8 mouse cellular contexts compared by ENCODE assay signal in genomic region chr3:37897392-37897791, GRCm38 (mm10).
DNase-seq lines count a peak whose midpoint lies in the region; ATAC-seq and TF ChIP-seq lines count a peak whose summit lies in the region.

No protein-coding gene starts in this region.

- H3K27ac ChIP-seq in heart, embryonic 16.5 days (ENCODE audit: low read length): peak overlapping the region; percentile 87
- H3K27ac ChIP-seq in neural tube, embryonic 11.5 days (ENCODE audit: low read depth, low read length): no peak overlapping the region
- peak overlapping the region; percentile 85 for H3K27ac ChIP-seq in limb, embryonic 10.5 days
- H3K27ac ChIP-seq in stomach, postnatal 0 days (replicated peaks): no peak overlapping the region

- no peak overlapping the region for H3K9ac ChIP-seq in heart, embryonic 16.5 days (ENCODE audit: low read length)
- no peak overlapping the region for H3K9ac ChIP-seq in neural tube, embryonic 11.5 days (ENCODE audit: low read length)
- no peak overlapping the region for H3K9ac ChIP-seq in stomach, postnatal 0 days (ENCODE audit: low read length)

- 39% methylated on average over 3 of the region's 3 CpGs for WGBS in heart, embryonic 16.5 days
- WGBS in neural tube, embryonic 11.5 days: 42% methylated on average over 3 of the region's 3 CpGs
- WGBS in limb, embryonic 10.5 days: 35% methylated on average over 3 of the region's 3 CpGs
- WGBS in stomach, postnatal 0 days: 38% methylated on average over 3 of the region's 3 CpGs

- H3K4me3 ChIP-seq in heart, embryonic 16.5 days (ENCODE audit: low read length): no peak overlapping the region
- H3K4me3 ChIP-seq in neural tube, embryonic 11.5 days (ENCODE audit: low read depth, low read length): no peak overlapping the region
- H3K4me3 ChIP-seq in limb, embryonic 10.5 days: peak overlapping the region; percentile 37
- H3K4me3 ChIP-seq in stomach, postnatal 0 days (ENCODE audit: low read depth, low read length): no peak overlapping the region

- no peak for TF ChIP-seq EP300 in stomach, postnatal 0 days (optimal IDR thresholded peaks at IDR 0.05)

- peaks cover 6% of the 10 kb centered on the region for H3K4me1 ChIP-seq in heart, embryonic 16.5 days (ENCODE audit: control insufficient read depth, insufficient read depth, low read length)
- no peaks in the 10 kb centered on the region for H3K4me1 ChIP-seq in neural tube, embryonic 11.5 days (ENCODE audit: control insufficient read depth, insufficient read depth, low read length)
- peaks cover 43% of the 10 kb centered on the region for H3K4me1 ChIP-seq in limb, embryonic 10.5 days
- no peaks in the 10 kb centered on the region for H3K4me1 ChIP-seq in stomach, postnatal 0 days (replicated peaks; ENCODE audit: control insufficient read depth, insufficient read depth)

- no peaks in the 10 kb centered on the region for H3K27me3 ChIP-seq in heart, embryonic 16.5 days (ENCODE audit: control insufficient read depth, insufficient read depth, low read length)
- H3K27me3 ChIP-seq in neural tube, embryonic 11.5 days (ENCODE audit: control insufficient read depth, insufficient read depth, low read length): peaks cover 13% of the 10 kb centered on the region; the same call in 1 of the 2 replicates
- no peaks in the 10 kb centered on the region for H3K27me3 ChIP-seq in limb, embryonic 10.5 days (ENCODE audit: low read depth, poor library complexity, severe bottlenecking)
- no peaks in the 10 kb centered on the region for H3K27me3 ChIP-seq in stomach, postnatal 0 days (ENCODE audit: control insufficient read depth, insufficient read depth, low read length)

- peak overlapping the region; percentile 46 for H3K4me2 ChIP-seq in heart, embryonic 16.5 days (ENCODE audit: low read depth, low read length)
- no peak overlapping the region for H3K4me2 ChIP-seq in neural tube, embryonic 11.5 days (ENCODE audit: low read depth)
- H3K4me2 ChIP-seq in stomach, postnatal 0 days (replicated peaks; ENCODE audit: low read depth): no peak overlapping the region

- no peaks in the 10 kb centered on the region for H3K36me3 ChIP-seq in heart, embryonic 16.5 days (ENCODE audit: control insufficient read depth, insufficient read depth)
- no peaks in the 10 kb centered on the region for H3K36me3 ChIP-seq in neural tube, embryonic 11.5 days (ENCODE audit: control insufficient read depth, insufficient read depth, low read length)
- H3K36me3 ChIP-seq in limb, embryonic 10.5 days: no peaks in the 10 kb centered on the region
- H3K36me3 ChIP-seq in stomach, postnatal 0 days (ENCODE audit: control insufficient read depth, insufficient read depth, low read length): no peaks in the 10 kb centered on the region

- no peaks in the 10 kb centered on the region for H3K9me3 ChIP-seq in heart, embryonic 16.5 days (replicated peaks; ENCODE audit: control insufficient read depth, low read length)
- no peaks in the 10 kb centered on the region for H3K9me3 ChIP-seq in neural tube, embryonic 11.5 days (ENCODE audit: control insufficient read depth, low read length)
- H3K9me3 ChIP-seq in limb, embryonic 10.5 days (replicated peaks): no peaks in the 10 kb centered on the region
- no peaks in the 10 kb centered on the region for H3K9me3 ChIP-seq in stomach, postnatal 0 days (ENCODE audit: control insufficient read depth, low read length)

- TF ChIP-seq CTCF in stomach, postnatal 0 days (IDR thresholded peaks at IDR 0.05; ENCODE audit: low read depth): no peak

- DNase-seq in heart, adult 8-10 months (ENCODE audit: low spot score): no peak
- no peak for DNase-seq in neural tube, embryonic 11.5 days (ENCODE audit: low spot score)
- DNase-seq in neural tube, embryonic 10.5 days (ENCODE audit: extremely low spot score, low spot score): no peak
- DNase-seq in limb, embryonic 10.5 days (ENCODE audit: low spot score): no peak
- DNase-seq in MN1 (ENCODE audit: low spot score): no peak
- DNase-seq in stomach, postnatal 0 days (ENCODE audit: low spot score): no peak
- no peak for DNase-seq in right cerebral cortex, postnatal 14 days

- ATAC-seq in heart, embryonic 16.5 days (replicated peaks; ENCODE audit: extremely low read depth, insufficient read depth, low FRiP score): no peak
- ATAC-seq in neural tube, embryonic 11.5 days (ENCODE audit: insufficient read depth, low FRiP score, low TSS enrichment): peak; percentile 20; the same call in 1 of the 2 replicates
- no peak for ATAC-seq in stomach, postnatal 0 days (ENCODE audit: low FRiP score, low TSS enrichment)

Comparison
In these comparisons a context has a peak if more than half of its experiments do, and no peak if none do; other contexts are left out.
1. H3K27ac ChIP-seq: peak in heart, embryonic 16.5 days (single experiment) and limb, embryonic 10.5 days (single experiment); none in neural tube, embryonic 11.5 days (single experiment) and stomach, postnatal 0 days (single experiment).